Mouse (Mus musculus) neural tube, embryonic 14.5 days (tissue): ENCODE data around the gene Shisa9. TPM values are rescaled to one million over a fixed set of nuclear protein-coding genes. Genes with fewer than 3 reads are reported as not detected.

Experiments used
- ATAC-seq: fragments of 200-750 bp; cut with Nextera tagmentation; 2 replicates; pipeline ENCODE4 v1.8.0; 2017; ENCODE audit warnings: low read depth, mild to moderate bottlenecking, moderate TSS enrichment, moderate library complexity
- H3K27ac ChIP-seq: fragments of 300-500 bp; sonication (generic); 2 replicates; pipeline ENCODE4 v1.5.1; 2014; ENCODE audit warnings: low read depth, mild to moderate bottlenecking, control low read depth, low read length, moderate library complexity, mixed read lengths
- H3K27me3 ChIP-seq: fragments of 300-500 bp; sonication (generic); 2 replicates; pipeline ENCODE4 v1.6.1; 2014; ENCODE audit warnings: low read length; ENCODE audit not compliant: control insufficient read depth, insufficient read depth
- H3K36me3 ChIP-seq: fragments of 300-500 bp; sonication (generic); 2 replicates; pipeline ENCODE4 v1.6.1; 2014; ENCODE audit warnings: low read length, mixed read lengths; ENCODE audit not compliant: control insufficient read depth, insufficient read depth
- H3K4me1 ChIP-seq: fragments of 300-500 bp; sonication (generic); 2 replicates; pipeline ENCODE4 v1.6.1; 2014; ENCODE audit warnings: low read length; ENCODE audit not compliant: control insufficient read depth, insufficient read depth
- H3K4me2 ChIP-seq: fragments of 300-500 bp; sonication (generic); 2 replicates; pipeline ENCODE4 v1.6.1; 2014; ENCODE audit warnings: mild to moderate bottlenecking, low read depth, low read length, control low read depth
- H3K4me3 ChIP-seq: fragments of 300-500 bp; sonication (generic); 2 replicates; pipeline ENCODE4 v1.5.1; 2014; ENCODE audit warnings: low read depth, low read length, control low read depth, mixed read lengths
- H3K9ac ChIP-seq: fragments of 300-500 bp; sonication (generic); replicated peaks from 2 replicates; pipeline ENCODE4 v1.6.1; 2014; ENCODE audit warnings: low read depth, mild to moderate bottlenecking, control low read depth, low read length, mixed read lengths
- H3K9me3 ChIP-seq: fragments of 300-500 bp; sonication (generic); 2 replicates; pipeline ENCODE4 v1.6.1; 2016; ENCODE audit warnings: low read length; ENCODE audit not compliant: control insufficient read depth
- WGBS: fragments of 180-500 bp; shearing (Covaris S2); extraction: QIAGEN DNeasy Blood & Tissue Kit; methylation state at CpG from one replicate; pipeline ENCODE4 v1.1.7; 2014; 5-methylcytosine and 5-hydroxymethylcytosine counted together
- polyA plus RNA-seq: library from polyadenylated mRNA; unstranded; fragments of >200 nt; fragmentation: Nextera tagmentation; extraction: Ambion mirVana; gene quantifications from 2 replicates; pipeline ENCODE4 v1.2.1, GENCODE M21; 2014

Gene Shisa9
- polyA plus RNA-seq, 1 experiment from 2014 or later: 13.8 TPM

GRCm38 (mm10) chr16:11983106-11983615 lies 752 bp upstream of the Shisa9 start:
- peak overlapping the region; percentile 94 for H3K4me2 ChIP-seq
- peaks cover 10% of the 10 kb centered on the region; the same call in 1 of the 2 replicates for H3K4me1 ChIP-seq
- H3K27me3 ChIP-seq: peaks cover 34% of the 10 kb centered on the region
- H3K27ac ChIP-seq: no peak overlapping the region
- H3K4me3 ChIP-seq: peak overlapping the region; percentile 65
- no peaks in the 10 kb centered on the region for H3K36me3 ChIP-seq
- H3K9me3 ChIP-seq: no peaks in the 10 kb centered on the region
- WGBS: under 1% methylated on average over 25 of the region's 25 CpGs
- peak overlapping the region; percentile 64 for H3K9ac ChIP-seq
- ATAC-seq: peak; percentile 30

- Histone ChIP-seq H3K27ac (peak overlapping the region; percentile 39; the same call in 1 of the 2 replicates), H3K9me3 (no peaks in the 10 kb centered on the region), H3K9ac (peak overlapping the region; percentile 64), H3K36me3 (no peaks in the 10 kb centered on the region), H3K27me3 (peaks cover 34% of the 10 kb centered on the region), H3K4me3 (peak overlapping the region; percentile 65), H3K4me1 (peaks cover 10% of the 10 kb centered on the region; the same call in 1 of the 2 replicates), H3K4me2 (peak overlapping the region; percentile 94)
- peak; percentile 83 for ATAC-seq
- WGBS: under 1% methylated on average over 64 of the region's 76 CpGs
Measured at GRCm38 (mm10) chr16:11984271-11984791, 418 bp downstream of the Shisa9 start.

DNA sequence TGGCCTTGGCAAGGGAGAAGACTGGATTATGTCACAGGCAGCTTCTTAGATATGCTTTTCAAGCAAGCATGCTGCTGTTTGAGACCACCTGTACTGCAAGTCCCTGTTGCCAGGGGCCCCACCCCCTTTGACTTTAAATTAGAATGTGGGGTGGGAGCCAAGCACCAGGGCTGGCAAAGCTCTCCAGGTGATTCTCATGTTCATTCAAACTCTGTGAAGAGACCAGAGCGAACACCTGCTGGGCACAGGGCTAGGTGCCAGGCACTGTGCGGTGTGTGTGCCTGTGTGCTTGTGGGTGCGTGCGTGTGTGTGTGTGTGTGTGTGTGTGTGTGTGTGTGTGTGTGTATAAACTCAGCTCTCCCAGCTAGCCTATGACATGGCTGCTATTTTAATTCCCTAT lies 3.1 kb downstream of the Shisa9 start:
- no peak for ATAC-seq
- Histone ChIP-seq H3K4me3 (no peak overlapping the region; the same call in 1 of the 2 replicates), H3K4me2 (peak overlapping the region; percentile 94; the same call in 1 of the 2 replicates), H3K9ac (no peak overlapping the region), H3K4me1 (peaks cover 10% of the 10 kb centered on the region; the same call in 1 of the 2 replicates), H3K27ac (no peak overlapping the region), H3K36me3 (no peaks in the 10 kb centered on the region), H3K27me3 (peaks cover 34% of the 10 kb centered on the region), H3K9me3 (no peaks in the 10 kb centered on the region)
- WGBS: 60% methylated on average over 4 of the region's 4 CpGs

- no peak for ATAC-seq
- no peaks in the 10 kb centered on the region for H3K4me1 ChIP-seq
- H3K36me3 ChIP-seq: no peaks in the 10 kb centered on the region
- no peaks in the 10 kb centered on the region; the same call in 1 of the 2 replicates for H3K9me3 ChIP-seq
- H3K4me3 ChIP-seq: no peak overlapping the region
- H3K9ac ChIP-seq: no peak overlapping the region
- no peak overlapping the region for H3K4me2 ChIP-seq
- WGBS: 83% methylated on average over 2 of the region's 2 CpGs
- no peaks in the 10 kb centered on the region for H3K27me3 ChIP-seq
- no peak overlapping the region for H3K27ac ChIP-seq
Measured at GRCm38 (mm10) chr16:12005177-12005576, 21.3 kb downstream of the Shisa9 start.

DNA sequence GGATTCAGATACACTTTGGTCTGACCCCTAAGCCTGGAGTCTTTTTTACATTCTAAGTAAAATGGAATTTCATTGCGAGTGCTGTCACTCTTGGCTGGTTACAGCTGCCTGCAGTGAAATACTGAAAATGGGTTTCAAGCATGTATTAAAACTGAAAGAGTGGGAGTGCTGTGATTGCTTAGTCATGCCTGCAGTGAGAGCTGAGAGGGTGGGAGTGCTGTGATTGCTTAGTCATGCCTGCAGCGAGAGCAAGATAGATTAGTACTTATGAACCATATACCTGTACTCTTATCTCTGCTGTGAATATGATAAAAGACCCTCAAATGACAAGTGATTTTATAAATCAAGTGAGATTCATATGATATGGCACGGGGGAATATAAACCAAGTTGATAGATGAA lies 26.2 kb downstream of the Shisa9 start:
- no peak overlapping the region for H3K4me2 ChIP-seq
- H3K9me3 ChIP-seq: no peaks in the 10 kb centered on the region
- no peaks in the 10 kb centered on the region for H3K4me1 ChIP-seq
- no peak for ATAC-seq
- no peak overlapping the region for H3K9ac ChIP-seq
- 87% methylated on average over 3 of the region's 3 CpGs for WGBS
- H3K4me3 ChIP-seq: no peak overlapping the region
- no peaks in the 10 kb centered on the region for H3K36me3 ChIP-seq
- H3K27me3 ChIP-seq: no peaks in the 10 kb centered on the region
- H3K27ac ChIP-seq: no peak overlapping the region

DNA sequence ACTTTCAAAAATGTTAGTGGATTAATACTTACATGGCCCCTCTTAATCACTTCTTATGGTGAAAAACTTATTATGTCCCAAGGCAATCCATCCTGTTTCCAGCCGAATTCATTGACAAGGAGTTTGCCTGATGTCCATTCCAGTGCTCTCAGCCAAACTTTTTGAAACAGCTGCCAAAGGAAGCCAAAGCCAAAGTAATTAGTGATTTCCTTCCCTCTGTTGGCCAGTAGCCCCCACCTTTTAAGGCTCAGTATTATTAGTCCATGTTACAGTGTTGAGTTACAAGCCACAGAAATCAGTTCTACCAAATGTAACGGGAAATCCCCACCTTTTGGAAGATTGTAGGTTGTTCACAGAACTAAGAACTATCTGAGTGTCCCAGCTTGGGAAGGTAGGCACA lies 28.8 kb downstream of the Shisa9 start:
- H3K4me1 ChIP-seq: no peaks in the 10 kb centered on the region
- no peaks in the 10 kb centered on the region for H3K27me3 ChIP-seq
- H3K9ac ChIP-seq: no peak overlapping the region
- no peaks in the 10 kb centered on the region for H3K36me3 ChIP-seq
- no peak overlapping the region for H3K4me3 ChIP-seq
- no peak for ATAC-seq
- H3K4me2 ChIP-seq: no peak overlapping the region
- WGBS: 86% methylated on average over 2 of the region's 2 CpGs
- no peak overlapping the region for H3K27ac ChIP-seq
- no peaks in the 10 kb centered on the region for H3K9me3 ChIP-seq

- H3K27me3 ChIP-seq: no peaks in the 10 kb centered on the region
- H3K4me3 ChIP-seq: no peak overlapping the region
- no peak for ATAC-seq
- no peaks in the 10 kb centered on the region for H3K36me3 ChIP-seq
- H3K9ac ChIP-seq: no peak overlapping the region
- no peaks in the 10 kb centered on the region for H3K4me1 ChIP-seq
- H3K9me3 ChIP-seq: no peaks in the 10 kb centered on the region
- no peak overlapping the region for H3K4me2 ChIP-seq
- 57% methylated on average over 4 of the region's 4 CpGs for WGBS
- H3K27ac ChIP-seq: no peak overlapping the region
Measured at GRCm38 (mm10) chr16:12014523-12014922, 30.6 kb downstream of the Shisa9 start.

DNA sequence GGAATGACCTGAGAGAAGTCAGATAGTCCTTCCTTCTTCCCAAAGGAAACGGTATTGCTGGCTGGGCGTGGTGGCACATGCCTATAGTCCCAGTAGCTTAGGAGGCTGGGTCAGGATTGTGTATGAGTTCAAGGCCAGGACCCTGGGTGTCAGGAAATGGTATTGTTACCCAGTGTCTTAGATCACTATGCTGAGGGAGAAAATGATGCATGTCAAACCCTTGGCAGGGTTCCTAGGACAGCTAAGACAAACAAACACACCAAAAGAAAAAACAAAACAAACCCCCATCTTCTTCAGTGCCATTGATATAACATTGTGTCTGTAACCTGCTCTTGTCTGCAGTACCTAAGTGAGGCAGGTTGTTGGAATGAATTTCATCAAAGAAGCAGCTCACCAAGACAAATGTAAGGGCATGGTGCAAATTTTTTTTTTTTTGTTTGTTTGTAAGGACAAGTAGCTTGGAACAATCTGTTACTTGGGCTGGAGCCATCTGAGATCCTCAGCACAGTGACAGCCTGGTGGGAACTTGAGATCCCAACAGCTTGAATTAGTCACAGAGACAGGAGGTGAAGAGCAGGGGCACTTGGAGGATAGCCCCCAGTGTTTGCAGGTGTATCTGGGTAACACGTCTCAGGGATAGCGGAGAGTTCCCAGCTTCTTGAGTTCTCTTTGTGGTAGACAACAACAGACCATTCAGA lies 34.2 kb downstream of the Shisa9 start:
- H3K4me1 ChIP-seq: no peaks in the 10 kb centered on the region
- WGBS: 89% methylated on average over 4 of the region's 4 CpGs
- no peaks in the 10 kb centered on the region for H3K27me3 ChIP-seq
- no peaks in the 10 kb centered on the region for H3K36me3 ChIP-seq
- H3K9ac ChIP-seq: no peak overlapping the region
- no peaks in the 10 kb centered on the region for H3K9me3 ChIP-seq
- ATAC-seq: no peak
- H3K27ac ChIP-seq: no peak overlapping the region
- H3K4me2 ChIP-seq: no peak overlapping the region
- no peak overlapping the region for H3K4me3 ChIP-seq

DNA sequence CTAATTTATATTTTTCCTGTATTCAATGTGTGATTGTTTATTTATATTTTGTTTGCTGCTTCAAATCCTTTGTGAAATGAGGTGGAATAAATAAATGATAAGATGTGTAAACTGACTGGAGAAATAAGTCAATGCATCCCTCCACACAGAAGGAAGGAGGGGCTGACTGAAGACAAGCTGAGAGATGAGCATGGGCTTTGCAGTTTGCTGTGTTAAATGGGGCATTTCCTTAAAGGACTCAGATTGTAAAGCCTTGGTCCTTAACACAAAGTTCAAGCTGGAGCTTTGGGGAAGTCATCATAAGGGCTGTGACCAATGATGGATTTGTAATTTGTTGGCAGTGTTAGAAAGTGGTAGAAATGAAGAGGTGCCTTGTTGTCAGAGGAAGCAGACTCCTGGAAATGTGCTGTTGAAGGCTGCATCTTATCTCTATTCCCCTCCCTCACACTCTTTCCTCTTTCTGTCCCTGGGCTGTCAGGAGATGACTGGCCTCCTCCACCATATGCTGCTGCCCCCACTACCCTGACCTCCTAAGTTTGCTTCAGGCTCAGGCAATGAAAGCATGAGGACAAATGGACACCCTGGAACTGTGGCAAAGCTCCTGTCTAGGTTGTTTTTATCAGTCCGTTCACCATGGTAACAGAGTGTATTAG lies 36.3 kb downstream of the Shisa9 start:
- H3K4me1 ChIP-seq: no peaks in the 10 kb centered on the region
- no peaks in the 10 kb centered on the region for H3K27me3 ChIP-seq
- no peak overlapping the region for H3K9ac ChIP-seq
- H3K27ac ChIP-seq: no peak overlapping the region
- WGBS: 92% methylated on average over 1 of the region's 1 CpGs
- no peaks in the 10 kb centered on the region for H3K36me3 ChIP-seq
- H3K9me3 ChIP-seq: no peaks in the 10 kb centered on the region
- H3K4me2 ChIP-seq: no peak overlapping the region
- no peak for ATAC-seq
- H3K4me3 ChIP-seq: no peak overlapping the region
